Mouse (Mus musculus) stomach, embryonic 14.5 days (tissue): ENCODE results near the gene Fam53b. TPM values are rescaled to one million over a fixed set of nuclear protein-coding genes. Genes with fewer than 3 reads are reported as not detected.

ENCODE experiments used
- ATAC-seq: fragments of 200-750 bp; cut with Nextera tagmentation; 2 replicates; pipeline ENCODE4 v1.8.0; 2017; ENCODE audit warnings: low read depth, moderate TSS enrichment; ENCODE audit not compliant: insufficient number of reproducible peaks, insufficient read depth, low FRiP score
- H3K27ac ChIP-seq: fragments of 300-500 bp; sonication (generic); 2 replicates; pipeline ENCODE4 v1.5.1; 2014; ENCODE audit warnings: mild to moderate bottlenecking, low read length, moderate library complexity, mixed read lengths
- H3K27me3 ChIP-seq: fragments of 300-500 bp; sonication (generic); 2 replicates; pipeline ENCODE4 v1.6.1; 2014; ENCODE audit warnings: low read length, control low read depth, mixed read lengths; ENCODE audit not compliant: control insufficient read depth, insufficient read depth
- H3K36me3 ChIP-seq: fragments of 300-500 bp; sonication (generic); 2 replicates; pipeline ENCODE4 v1.6.1; 2014; ENCODE audit warnings: mild to moderate bottlenecking, control low read depth, low read length, moderate library complexity, mixed read lengths; ENCODE audit not compliant: control insufficient read depth, insufficient read depth
- H3K4me1 ChIP-seq: fragments of 300-500 bp; sonication (generic); 2 replicates; pipeline ENCODE4 v1.6.1; 2014; ENCODE audit warnings: low read length, control low read depth, mixed read lengths; ENCODE audit not compliant: control insufficient read depth, insufficient read depth
- H3K4me2 ChIP-seq: fragments of 300-500 bp; sonication (generic); replicated peaks from 2 replicates; pipeline ENCODE4 v1.6.1; 2014; ENCODE audit warnings: low read depth, low read length, control low read depth
- H3K4me3 ChIP-seq: fragments of 300-500 bp; sonication (generic); 2 replicates; pipeline ENCODE4 v1.5.1; 2014; ENCODE audit warnings: low read depth, low read length, control low read depth
- H3K9ac ChIP-seq: fragments of 300-500 bp; sonication (generic); replicated peaks from 2 replicates; pipeline ENCODE4 v1.6.1; 2014; ENCODE audit warnings: low read depth, mild to moderate bottlenecking, control low read depth, low read length, moderate library complexity, mixed read lengths
- H3K9me3 ChIP-seq: fragments of 300-500 bp; sonication (generic); 2 replicates; pipeline ENCODE4 v1.6.1; 2016; ENCODE audit warnings: low read depth, low read length, control low read depth; ENCODE audit not compliant: control insufficient read depth
- WGBS: fragments of 180-500 bp; shearing (Covaris S2); extraction: QIAGEN DNeasy Blood & Tissue Kit; methylation state at CpG from one replicate; pipeline ENCODE4 v1.1.7; 2014; 5-methylcytosine and 5-hydroxymethylcytosine counted together
- polyA plus RNA-seq: library from polyadenylated mRNA; unstranded; fragments of >200 nt; fragmentation: Nextera tagmentation; extraction: Ambion mirVana; gene quantifications from 2 replicates; pipeline ENCODE4 v1.2.1, GENCODE M21; 2014

Fam53b gene
- polyA plus RNA-seq, 1 experiment from 2014 or later, result 16.4 TPM

GRCm38 (mm10) chr7:132843152-132843551, 29.5 kb upstream of the Fam53b start:
- H3K4me2 ChIP-seq, result no peak overlapping the region
- no peaks in the 10 kb centered on the region for H3K9me3 ChIP-seq
- H3K27me3 ChIP-seq, result no peaks in the 10 kb centered on the region
- H3K4me1 ChIP-seq, result no peaks in the 10 kb centered on the region
- H3K9ac ChIP-seq, result no peak overlapping the region
- WGBS, result 93% methylated on average over 3 of the region's 3 CpGs
- ATAC-seq, result no peak
- no peak overlapping the region for H3K27ac ChIP-seq
- H3K4me3 ChIP-seq, result no peak overlapping the region
- H3K36me3 ChIP-seq, result peaks cover 13% of the 10 kb centered on the region

GRCm38 (mm10) chr7:132842455-132842854, 28.8 kb upstream of the Fam53b start:
- WGBS, result 93% methylated on average over 1 of the region's 1 CpGs
- Histone ChIP-seq H3K4me1 (no peaks in the 10 kb centered on the region), H3K4me2 (no peak overlapping the region), H3K36me3 (peaks cover 8% of the 10 kb centered on the region), H3K9ac (no peak overlapping the region), H3K4me3 (no peak overlapping the region), H3K9me3 (no peaks in the 10 kb centered on the region), H3K27me3 (no peaks in the 10 kb centered on the region), H3K27ac (no peak overlapping the region)
- ATAC-seq, result no peak

GRCm38 (mm10) chr7:132841287-132841686, 27.6 kb upstream of the Fam53b start:
- Histone ChIP-seq H3K4me3 (no peak overlapping the region), H3K27me3 (no peaks in the 10 kb centered on the region), H3K9ac (no peak overlapping the region), H3K9me3 (no peaks in the 10 kb centered on the region), H3K27ac (no peak overlapping the region), H3K4me1 (no peaks in the 10 kb centered on the region), H3K4me2 (no peak overlapping the region), H3K36me3 (peaks cover 9% of the 10 kb centered on the region)
- no peak for ATAC-seq
- WGBS, result 82% methylated on average over 5 of the region's 5 CpGs

- Histone ChIP-seq H3K4me1 (no peaks in the 10 kb centered on the region), H3K27ac (no peak overlapping the region), H3K36me3 (peaks cover 19% of the 10 kb centered on the region), H3K4me2 (no peak overlapping the region), H3K9me3 (no peaks in the 10 kb centered on the region), H3K27me3 (no peaks in the 10 kb centered on the region), H3K4me3 (no peak overlapping the region), H3K9ac (no peak overlapping the region)
- whole genome bisulfite sequencing, result 74% methylated on average over 4 of the region's 4 CpGs
- ATAC-seq, result no peak
Measured at GRCm38 (mm10) chr7:132830955-132831354, 17.3 kb upstream of the Fam53b start.

- no peaks in the 10 kb centered on the region for H3K9me3 ChIP-seq
- no peak for ATAC-seq
- H3K4me2 ChIP-seq, result no peak overlapping the region
- H3K27me3 ChIP-seq, result no peaks in the 10 kb centered on the region
- peaks cover 14% of the 10 kb centered on the region; the same call in 1 of the 2 replicates for H3K36me3 ChIP-seq
- 19% methylated on average over 1 of the region's 1 CpGs for WGBS
- no peak overlapping the region for H3K4me3 ChIP-seq
- no peaks in the 10 kb centered on the region for H3K4me1 ChIP-seq
- no peak overlapping the region for H3K27ac ChIP-seq
- no peak overlapping the region for H3K9ac ChIP-seq
Measured at GRCm38 (mm10) chr7:132824346-132825022, 10.8 kb upstream of the Fam53b start.

- Histone ChIP-seq H3K27me3 (no peaks in the 10 kb centered on the region), H3K4me2 (no peak overlapping the region), H3K9me3 (no peaks in the 10 kb centered on the region), H3K4me1 (no peaks in the 10 kb centered on the region), H3K36me3 (peaks cover 14% of the 10 kb centered on the region; the same call in 1 of the 2 replicates), H3K4me3 (no peak overlapping the region), H3K9ac (no peak overlapping the region), H3K27ac (no peak overlapping the region)
- no peak for ATAC-seq
Measured at GRCm38 (mm10) chr7:132823832-132824231, 10.1 kb upstream of the Fam53b start.

- H3K4me1 ChIP-seq, result no peaks in the 10 kb centered on the region
- no peak overlapping the region for H3K4me3 ChIP-seq
- WGBS, result 76% methylated on average over 3 of the region's 3 CpGs
- no peak overlapping the region for H3K4me2 ChIP-seq
- no peaks in the 10 kb centered on the region for H3K9me3 ChIP-seq
- H3K9ac ChIP-seq, result no peak overlapping the region
- H3K36me3 ChIP-seq, result peaks cover 6% of the 10 kb centered on the region; the same call in 1 of the 2 replicates
- no peaks in the 10 kb centered on the region for H3K27me3 ChIP-seq
- no peak for ATAC-seq
- H3K27ac ChIP-seq, result no peak overlapping the region
Measured at GRCm38 (mm10) chr7:132820692-132821091, 7.0 kb upstream of the Fam53b start.

- Histone ChIP-seq H3K4me2 (no peak overlapping the region), H3K4me3 (no peak overlapping the region), H3K4me1 (0 out of 2 replicates have a peak, but pooled peaks cover 4% of the 10 kb centered on the region), H3K9ac (no peak overlapping the region), H3K36me3 (no peaks in the 10 kb centered on the region; the same call in 1 of the 2 replicates), H3K9me3 (no peaks in the 10 kb centered on the region), H3K27me3 (no peaks in the 10 kb centered on the region), H3K27ac (no peak overlapping the region)
- ATAC-seq, result no peak
- WGBS, result 92% methylated on average over 6 of the region's 6 CpGs
Measured at GRCm38 (mm10) chr7:132817056-132817455, 3.4 kb upstream of the Fam53b start.

GRCm38 (mm10) chr7:132816528-132816927, 2.8 kb upstream of the Fam53b start:
- 65% methylated on average over 2 of the region's 2 CpGs for WGBS
- Histone ChIP-seq H3K9me3 (no peaks in the 10 kb centered on the region), H3K4me2 (no peak overlapping the region), H3K4me3 (no peak overlapping the region), H3K27ac (no peak overlapping the region), H3K9ac (no peak overlapping the region), H3K4me1 (0 out of 2 replicates have a peak, but pooled peaks cover 9% of the 10 kb centered on the region), H3K36me3 (no peaks in the 10 kb centered on the region; the same call in 1 of the 2 replicates), H3K27me3 (no peaks in the 10 kb centered on the region)
- ATAC-seq, result no peak
